Mouse (Mus musculus): ENCODE data around the gene Cyb561d2. TPM values are rescaled to one million over a fixed set of nuclear protein-coding genes. Genes with fewer than 3 reads are reported as not detected.

Cyb561d2 gene
- polyA plus RNA-seq, 1 experiment from 2014 or later = 24.7 TPM

GRCm38 (mm10) chr9:107582509-107583062 is 40.6 kb upstream of the Cyb561d2 start:
- peaks cover 4% of the 10 kb centered on the region; the same call in 1 of the 2 replicates for H3K4me1 ChIP-seq (ENCODE audit: control insufficient read depth, insufficient read depth, low read length)
- H3K9ac ChIP-seq (ENCODE audit: low read depth, low read length) = no peak overlapping the region
- no peak for ATAC-seq (ENCODE audit: low read depth)
- peak overlapping the region; percentile 68; the same call in 1 of the 2 replicates for H3K4me2 ChIP-seq (ENCODE audit: low read depth, low read length)
- DNase-seq (ENCODE audit: low spot score) = no peak
- H3K4me3 ChIP-seq (ENCODE audit: low read depth, low read length) = no peak overlapping the region
- no peak overlapping the region for H3K27ac ChIP-seq (replicated peaks; ENCODE audit: low read depth, low read length)
- peaks cover 9% of the 10 kb centered on the region for H3K36me3 ChIP-seq (ENCODE audit: control insufficient read depth, insufficient read depth, low read length)
- H3K9me3 ChIP-seq (ENCODE audit: control insufficient read depth, low read length) = no peaks in the 10 kb centered on the region
- WGBS = 90% methylated on average over 7 of the region's 7 CpGs
- H3K27me3 ChIP-seq (replicated peaks; ENCODE audit: control insufficient read depth, insufficient read depth, low read length) = no peaks in the 10 kb centered on the region

- Histone ChIP-seq H3K9ac (ENCODE audit: low read depth, low read length) (peak overlapping the region; percentile 74), H3K36me3 (ENCODE audit: control insufficient read depth, insufficient read depth, low read length) (peaks cover 9% of the 10 kb centered on the region), H3K27me3 (replicated peaks; ENCODE audit: control insufficient read depth, insufficient read depth, low read length) (no peaks in the 10 kb centered on the region), H3K4me3 (ENCODE audit: low read depth, low read length) (peak overlapping the region; percentile 51), H3K4me1 (ENCODE audit: control insufficient read depth, insufficient read depth, low read length) (peaks cover 8% of the 10 kb centered on the region; the same call in 1 of the 2 replicates), H3K27ac (replicated peaks; ENCODE audit: low read depth, low read length) (peak overlapping the region; percentile 92), H3K4me2 (ENCODE audit: low read depth, low read length) (peak overlapping the region; percentile 68), H3K9me3 (ENCODE audit: control insufficient read depth, low read length) (no peaks in the 10 kb centered on the region)
- DNase-seq (ENCODE audit: low spot score) (no peak), ATAC-seq (ENCODE audit: low read depth) (no peak)
- 76% methylated on average over 4 of the region's 4 CpGs for WGBS
These were observed 39.6 kb upstream of the Cyb561d2 start for GRCm38 (mm10) chr9:107581584-107581983.

- peak within 1 kb of the TSS; percentile 92 for H3K27ac ChIP-seq (replicated peaks; ENCODE audit: low read depth, low read length)
- DNase-seq (ENCODE audit: low spot score) = peak; percentile 96
- WGBS = 0% methylated on average over 25 of the region's 32 CpGs
- peak within 1 kb of the TSS; percentile 51 for H3K4me3 ChIP-seq (ENCODE audit: low read depth, low read length)
- peaks cover 11% of the 10 kb centered on the region for H3K4me1 ChIP-seq (ENCODE audit: control insufficient read depth, insufficient read depth, low read length)
- no peaks in the 10 kb centered on the region for H3K9me3 ChIP-seq (ENCODE audit: control insufficient read depth, low read length)
- H3K4me2 ChIP-seq (ENCODE audit: low read depth, low read length) = peak within 1 kb of the TSS; percentile 68
- H3K9ac ChIP-seq (ENCODE audit: low read depth, low read length) = peak within 1 kb of the TSS; percentile 74
- peaks cover 9% of the 10 kb centered on the region for H3K36me3 ChIP-seq (ENCODE audit: control insufficient read depth, insufficient read depth, low read length)
- ATAC-seq (ENCODE audit: low read depth) = peak; percentile 77
- H3K27me3 ChIP-seq (replicated peaks; ENCODE audit: control insufficient read depth, insufficient read depth, low read length) = no peaks in the 10 kb centered on the region
These were observed 38.7 kb upstream of the Cyb561d2 start, which contains the start of gene Hyal3 for GRCm38 (mm10) chr9:107580501-107581317. Hyal3 (plus strand) TSS chr9:107580818.

- Histone ChIP-seq H3K4me3 (ENCODE audit: low read depth, low read length) (no peak overlapping the region), H3K4me1 (ENCODE audit: control insufficient read depth, insufficient read depth, low read length) (peaks cover 11% of the 10 kb centered on the region), H3K4me2 (ENCODE audit: low read depth, low read length) (0 out of 2 replicates have a peak overlapping the region, but pooled peaks have one; percentile 68), H3K36me3 (ENCODE audit: control insufficient read depth, insufficient read depth, low read length) (peaks cover 17% of the 10 kb centered on the region), H3K27me3 (replicated peaks; ENCODE audit: control insufficient read depth, insufficient read depth, low read length) (no peaks in the 10 kb centered on the region), H3K27ac (replicated peaks; ENCODE audit: low read depth, low read length) (peak overlapping the region; percentile 92; the same call in 1 of the 2 replicates), H3K9ac (ENCODE audit: low read depth, low read length) (no peak overlapping the region), H3K9me3 (ENCODE audit: control insufficient read depth, low read length) (no peaks in the 10 kb centered on the region)
- ATAC-seq (ENCODE audit: low read depth) (no peak), DNase-seq (ENCODE audit: low spot score) (no peak)
- WGBS = 89% methylated on average over 14 of the region's 14 CpGs
These were observed 37.3 kb upstream of the Cyb561d2 start for GRCm38 (mm10) chr9:107579023-107579900.

GRCm38 (mm10) chr9:107578587-107578986 is 36.6 kb upstream of the Cyb561d2 start, which contains the start of gene Naa80:
Naa80 (plus strand) TSS chr9:107578887.
- 79% methylated on average over 3 of the region's 3 CpGs for WGBS
- H3K27ac ChIP-seq (replicated peaks; ENCODE audit: low read depth, low read length) = peak within 1 kb of the TSS; percentile 92; the same call in 1 of the 2 replicates
- H3K9me3 ChIP-seq (ENCODE audit: control insufficient read depth, low read length) = no peaks in the 10 kb centered on the region
- peaks cover 11% of the 10 kb centered on the region for H3K4me1 ChIP-seq (ENCODE audit: control insufficient read depth, insufficient read depth, low read length)
- no peak within 1 kb of the TSS for H3K4me3 ChIP-seq (ENCODE audit: low read depth, low read length)
- H3K27me3 ChIP-seq (replicated peaks; ENCODE audit: control insufficient read depth, insufficient read depth, low read length) = no peaks in the 10 kb centered on the region
- ATAC-seq (ENCODE audit: low read depth) = no peak
- H3K4me2 ChIP-seq (ENCODE audit: low read depth, low read length) = peak within 1 kb of the TSS; percentile 68; the same call in 1 of the 2 replicates
- H3K36me3 ChIP-seq (ENCODE audit: control insufficient read depth, insufficient read depth, low read length) = peaks cover 22% of the 10 kb centered on the region
- H3K9ac ChIP-seq (ENCODE audit: low read depth, low read length) = no peak within 1 kb of the TSS
- DNase-seq (ENCODE audit: low spot score) = no peak

GRCm38 (mm10) chr9:107577871-107578270 is 35.9 kb upstream of the Cyb561d2 start:
- Histone ChIP-seq H3K4me3 (ENCODE audit: low read depth, low read length) (no peak overlapping the region), H3K4me1 (ENCODE audit: control insufficient read depth, insufficient read depth, low read length) (peaks cover 11% of the 10 kb centered on the region), H3K9ac (ENCODE audit: low read depth, low read length) (no peak overlapping the region), H3K27me3 (replicated peaks; ENCODE audit: control insufficient read depth, insufficient read depth, low read length) (no peaks in the 10 kb centered on the region), H3K36me3 (ENCODE audit: control insufficient read depth, insufficient read depth, low read length) (peaks cover 22% of the 10 kb centered on the region), H3K27ac (replicated peaks; ENCODE audit: low read depth, low read length) (no peak overlapping the region), H3K9me3 (ENCODE audit: control insufficient read depth, low read length) (no peaks in the 10 kb centered on the region), H3K4me2 (ENCODE audit: low read depth, low read length) (peak overlapping the region; percentile 63; the same call in 1 of the 2 replicates)
- no peak for ATAC-seq (ENCODE audit: low read depth)
- WGBS = 88% methylated on average over 10 of the region's 10 CpGs
- DNase-seq (ENCODE audit: low spot score) = no peak

DNA sequence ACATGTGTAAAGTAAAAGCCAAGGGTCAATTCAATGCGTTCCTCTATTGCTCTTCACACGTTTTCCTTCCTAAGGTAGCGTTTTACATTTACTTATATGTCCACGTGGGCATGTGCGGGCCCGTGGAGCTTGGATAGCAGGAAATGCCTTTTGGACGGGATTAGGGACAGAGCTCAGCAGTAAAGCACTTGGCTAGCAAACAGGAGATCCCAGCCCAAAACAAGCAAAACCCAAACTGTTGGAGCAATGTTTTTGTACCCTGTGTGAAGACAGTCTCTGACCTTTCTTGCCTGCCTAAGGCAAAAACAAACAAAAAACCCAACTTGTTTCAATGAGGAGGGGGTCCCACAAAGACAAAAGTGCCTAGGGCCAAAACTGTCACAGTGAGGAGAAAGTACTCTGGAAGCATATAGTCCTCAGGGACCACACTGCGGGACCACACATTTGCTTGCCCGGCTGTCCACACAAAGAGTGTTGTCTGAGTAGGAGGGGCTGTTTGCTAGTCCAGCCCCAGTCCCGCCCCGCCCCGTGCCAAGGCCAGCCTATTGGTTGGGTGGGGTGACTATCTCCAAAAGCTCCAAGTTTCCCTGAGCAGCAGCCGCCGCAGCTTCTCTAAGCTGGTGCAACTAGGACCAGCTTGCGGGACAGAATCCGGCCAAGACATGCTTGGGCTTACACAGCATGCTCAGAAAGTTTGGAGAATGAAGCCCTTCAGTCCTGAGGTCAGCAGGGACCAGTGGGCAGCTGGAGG is 34.5 kb upstream of the Cyb561d2 start, which contains the start of gene Hyal1:
TSS of gene Hyal1 (plus strand) at position 571 of the 751 bp plus-strand sequence.
- peaks cover 11% of the 10 kb centered on the region for H3K4me1 ChIP-seq (ENCODE audit: control insufficient read depth, insufficient read depth, low read length)
- H3K4me2 ChIP-seq (ENCODE audit: low read depth, low read length) = peak within 1 kb of the TSS; percentile 63
- peak within 1 kb of the TSS; percentile 43 for H3K4me3 ChIP-seq (ENCODE audit: low read depth, low read length)
- peak; percentile 92 for DNase-seq (ENCODE audit: low spot score)
- H3K36me3 ChIP-seq (ENCODE audit: control insufficient read depth, insufficient read depth, low read length) = peaks cover 33% of the 10 kb centered on the region
- no peaks in the 10 kb centered on the region for H3K27me3 ChIP-seq (replicated peaks; ENCODE audit: control insufficient read depth, insufficient read depth, low read length)
- ATAC-seq (ENCODE audit: low read depth) = peak; percentile 75
- WGBS = 21% methylated on average over 13 of the region's 16 CpGs
- H3K9ac ChIP-seq (ENCODE audit: low read depth, low read length) = peak within 1 kb of the TSS; percentile 67
- peak within 1 kb of the TSS; percentile 82 for H3K27ac ChIP-seq (replicated peaks; ENCODE audit: low read depth, low read length)
- no peaks in the 10 kb centered on the region for H3K9me3 ChIP-seq (ENCODE audit: control insufficient read depth, low read length)
